Mouse (Mus musculus): ENCODE data around the gene Nrbf2. TPM values are rescaled to one million over a fixed set of nuclear protein-coding genes. Genes with fewer than 3 reads are reported as not detected.

Gene Nrbf2
- polyA plus RNA-seq, 1 experiment from 2014 or later, result 31.9 TPM

GRCm38 (mm10) chr10:67295331-67295730 is 10.2 kb upstream of the Nrbf2 start:
- no peaks in the 10 kb centered on the region for H3K36me3 ChIP-seq
- H3K4me2 ChIP-seq, result no peak overlapping the region
- WGBS, result 61% methylated on average over 5 of the region's 5 CpGs
- H3K4me3 ChIP-seq, result no peak overlapping the region
- no peak overlapping the region for H3K27ac ChIP-seq (ENCODE audit: poor library complexity, severe bottlenecking)
- H3K9ac ChIP-seq, result no peak overlapping the region
- no peaks in the 10 kb centered on the region for H3K9me3 ChIP-seq (replicated peaks)
- no peak for ATAC-seq (ENCODE audit: insufficient number of reproducible peaks, low FRiP score)
- H3K4me1 ChIP-seq (replicated peaks), result peaks cover 8% of the 10 kb centered on the region
- H3K27me3 ChIP-seq (replicated peaks), result no peaks in the 10 kb centered on the region

- Histone ChIP-seq H3K4me3 (no peak overlapping the region), H3K4me2 (no peak overlapping the region; the same call in 1 of the 2 replicates), H3K27ac (ENCODE audit: poor library complexity, severe bottlenecking) (no peak overlapping the region), H3K36me3 (no peaks in the 10 kb centered on the region), H3K9me3 (replicated peaks) (no peaks in the 10 kb centered on the region), H3K4me1 (replicated peaks) (peaks cover 8% of the 10 kb centered on the region), H3K9ac (no peak overlapping the region), H3K27me3 (replicated peaks) (no peaks in the 10 kb centered on the region)
- WGBS, result 40% methylated on average over 8 of the region's 8 CpGs
- ATAC-seq (ENCODE audit: insufficient number of reproducible peaks, low FRiP score), result no peak
These were observed 6.0 kb upstream of the Nrbf2 start for GRCm38 (mm10) chr10:67291087-67291486.

GRCm38 (mm10) chr10:67290622-67291021 is 5.5 kb upstream of the Nrbf2 start:
- no peak for ATAC-seq (ENCODE audit: insufficient number of reproducible peaks, low FRiP score)
- WGBS, result 44% methylated on average over 4 of the region's 4 CpGs
- H3K4me3 ChIP-seq, result no peak overlapping the region
- H3K4me2 ChIP-seq, result no peak overlapping the region
- peaks cover 8% of the 10 kb centered on the region for H3K4me1 ChIP-seq (replicated peaks)
- no peak overlapping the region for H3K27ac ChIP-seq (ENCODE audit: poor library complexity, severe bottlenecking)
- no peaks in the 10 kb centered on the region for H3K9me3 ChIP-seq (replicated peaks)
- H3K27me3 ChIP-seq (replicated peaks), result no peaks in the 10 kb centered on the region
- H3K9ac ChIP-seq, result no peak overlapping the region
- no peaks in the 10 kb centered on the region for H3K36me3 ChIP-seq

- Histone ChIP-seq H3K9ac (no peak overlapping the region), H3K36me3 (no peaks in the 10 kb centered on the region), H3K4me1 (replicated peaks) (peaks cover 20% of the 10 kb centered on the region), H3K4me3 (no peak overlapping the region), H3K27me3 (replicated peaks) (no peaks in the 10 kb centered on the region), H3K27ac (ENCODE audit: poor library complexity, severe bottlenecking) (no peak overlapping the region), H3K4me2 (no peak overlapping the region), H3K9me3 (replicated peaks) (no peaks in the 10 kb centered on the region)
- no peak for ATAC-seq (ENCODE audit: insufficient number of reproducible peaks, low FRiP score)
- WGBS, result 60% methylated on average over 3 of the region's 3 CpGs
These were observed 2.8 kb upstream of the Nrbf2 start for GRCm38 (mm10) chr10:67287877-67288276.

- H3K4me2 ChIP-seq, result peak overlapping the region; percentile 84
- H3K36me3 ChIP-seq, result no peaks in the 10 kb centered on the region
- peak overlapping the region; percentile 29; the same call in 1 of the 2 replicates for H3K27ac ChIP-seq (ENCODE audit: poor library complexity, severe bottlenecking)
- peak; percentile 60 for ATAC-seq (ENCODE audit: insufficient number of reproducible peaks, low FRiP score)
- WGBS, result under 1% methylated on average over 40 of the region's 41 CpGs
- no peaks in the 10 kb centered on the region for H3K27me3 ChIP-seq (replicated peaks)
- H3K9ac ChIP-seq, result peak overlapping the region; percentile 96
- no peaks in the 10 kb centered on the region for H3K9me3 ChIP-seq (replicated peaks)
- peak overlapping the region; percentile 94 for H3K4me3 ChIP-seq
- H3K4me1 ChIP-seq (replicated peaks), result peaks cover 24% of the 10 kb centered on the region
These were observed 337 bp downstream of the Nrbf2 start for GRCm38 (mm10) chr10:67284761-67285175.

- Histone ChIP-seq H3K36me3 (no peaks in the 10 kb centered on the region), H3K4me1 (replicated peaks) (peaks cover 24% of the 10 kb centered on the region), H3K27me3 (replicated peaks) (no peaks in the 10 kb centered on the region), H3K9me3 (replicated peaks) (no peaks in the 10 kb centered on the region), H3K4me3 (peak overlapping the region; percentile 94), H3K27ac (ENCODE audit: poor library complexity, severe bottlenecking) (no peak overlapping the region), H3K4me2 (peak overlapping the region; percentile 84), H3K9ac (peak overlapping the region; percentile 96)
- no peak for ATAC-seq (ENCODE audit: insufficient number of reproducible peaks, low FRiP score)
- WGBS, result 5% methylated on average over 10 of the region's 10 CpGs
These were observed 794 bp downstream of the Nrbf2 start for GRCm38 (mm10) chr10:67284311-67284710.

- no peak overlapping the region for H3K27ac ChIP-seq (ENCODE audit: poor library complexity, severe bottlenecking)
- H3K9ac ChIP-seq, result peak overlapping the region; percentile 55
- no peaks in the 10 kb centered on the region for H3K27me3 ChIP-seq (replicated peaks)
- peaks cover 24% of the 10 kb centered on the region for H3K4me1 ChIP-seq (replicated peaks)
- H3K4me3 ChIP-seq, result peak overlapping the region; percentile 94
- no peaks in the 10 kb centered on the region for H3K36me3 ChIP-seq
- WGBS, result 80% methylated on average over 9 of the region's 9 CpGs
- peak overlapping the region; percentile 84 for H3K4me2 ChIP-seq
- ATAC-seq (ENCODE audit: insufficient number of reproducible peaks, low FRiP score), result no peak
- no peaks in the 10 kb centered on the region for H3K9me3 ChIP-seq (replicated peaks)
These were observed 1.6 kb downstream of the Nrbf2 start for GRCm38 (mm10) chr10:67283516-67283915.

- 54% methylated on average over 2 of the region's 2 CpGs for WGBS
- no peak overlapping the region for H3K27ac ChIP-seq (ENCODE audit: poor library complexity, severe bottlenecking)
- H3K4me2 ChIP-seq, result peak overlapping the region; percentile 31
- no peak overlapping the region for H3K9ac ChIP-seq
- H3K36me3 ChIP-seq, result no peaks in the 10 kb centered on the region
- no peaks in the 10 kb centered on the region for H3K9me3 ChIP-seq (replicated peaks)
- H3K27me3 ChIP-seq (replicated peaks), result no peaks in the 10 kb centered on the region
- H3K4me3 ChIP-seq, result no peak overlapping the region
- ATAC-seq (ENCODE audit: insufficient number of reproducible peaks, low FRiP score), result no peak
- peaks cover 24% of the 10 kb centered on the region for H3K4me1 ChIP-seq (replicated peaks)
These were observed 2.6 kb downstream of the Nrbf2 start for GRCm38 (mm10) chr10:67282531-67282930.

- 25% methylated on average over 8 of the region's 8 CpGs for WGBS
- Histone ChIP-seq H3K4me3 (no peak overlapping the region), H3K27ac (ENCODE audit: poor library complexity, severe bottlenecking) (0 out of 2 replicates have a peak overlapping the region, but pooled peaks have one; percentile 23), H3K9ac (no peak overlapping the region), H3K27me3 (replicated peaks) (no peaks in the 10 kb centered on the region), H3K36me3 (no peaks in the 10 kb centered on the region), H3K9me3 (replicated peaks) (no peaks in the 10 kb centered on the region), H3K4me2 (peak overlapping the region; percentile 46), H3K4me1 (replicated peaks) (peaks cover 24% of the 10 kb centered on the region)
- no peak for ATAC-seq (ENCODE audit: insufficient number of reproducible peaks, low FRiP score)
These were observed 3.3 kb downstream of the Nrbf2 start for GRCm38 (mm10) chr10:67281852-67282251.

- Histone ChIP-seq H3K9ac (no peak overlapping the region), H3K4me1 (replicated peaks) (no peaks in the 10 kb centered on the region), H3K36me3 (peaks cover 33% of the 10 kb centered on the region), H3K27ac (ENCODE audit: poor library complexity, severe bottlenecking) (no peak overlapping the region), H3K4me3 (no peak overlapping the region), H3K4me2 (no peak overlapping the region), H3K27me3 (replicated peaks) (no peaks in the 10 kb centered on the region), H3K9me3 (replicated peaks) (no peaks in the 10 kb centered on the region)
- no peak for ATAC-seq (ENCODE audit: insufficient number of reproducible peaks, low FRiP score)
These were observed 9.2 kb downstream of the Nrbf2 start for GRCm38 (mm10) chr10:67275916-67276315.

- no peak for ATAC-seq (ENCODE audit: insufficient number of reproducible peaks, low FRiP score)
These were observed 20.3 kb downstream of the Nrbf2 start for GRCm38 (mm10) chr10:67264852-67265251.

GRCm38 (mm10) chr10:67253115-67253514 is 32.0 kb downstream of the Nrbf2 start:
- no peaks in the 10 kb centered on the region for H3K9me3 ChIP-seq (replicated peaks)
- 0 out of 2 replicates have a peak, but pooled peaks cover 10% of the 10 kb centered on the region for H3K4me1 ChIP-seq (replicated peaks)
- peaks cover 71% of the 10 kb centered on the region for H3K36me3 ChIP-seq
- H3K9ac ChIP-seq, result no peak overlapping the region
- 89% methylated on average over 1 of the region's 1 CpGs for WGBS
- ATAC-seq (ENCODE audit: insufficient number of reproducible peaks, low FRiP score), result no peak
- H3K27me3 ChIP-seq (replicated peaks), result no peaks in the 10 kb centered on the region
- no peak overlapping the region for H3K4me2 ChIP-seq
- no peak overlapping the region for H3K4me3 ChIP-seq
- H3K27ac ChIP-seq (ENCODE audit: poor library complexity, severe bottlenecking), result no peak overlapping the region

More at GRCm38 (mm10) chr10:67264852-67265251, 20.3 kb downstream of the Nrbf2 start:
- Histone ChIP-seq H3K9ac (no peak overlapping the region), H3K27me3 (replicated peaks) (no peaks in the 10 kb centered on the region), H3K9me3 (replicated peaks) (no peaks in the 10 kb centered on the region), H3K4me1 (replicated peaks) (no peaks in the 10 kb centered on the region), H3K4me3 (no peak overlapping the region), H3K4me2 (no peak overlapping the region), H3K36me3 (peaks cover 37% of the 10 kb centered on the region), H3K27ac (ENCODE audit: poor library complexity, severe bottlenecking) (no peak overlapping the region)
- 55% methylated on average over 1 of the region's 1 CpGs for WGBS
